Mouse (Mus musculus) G1E (cell line): ENCODE measurements at regions not wholly inside any gene's neighbourhood (a gene's known extent, or its start where the extent isn't known, plus 50 kb on each side); places are given as distances from the start of the nearest gene placed in this dataset.

Experiments
- CTCF ChIP-seq: IDR thresholded peaks from 2 replicates; pipeline ENCODE4 v1.5.1; 2012; ENCODE audit warnings: low read depth, low read length, inconsistent platforms, mixed read lengths
- GATA1 ChIP-seq: IDR thresholded peaks from 2 replicates; pipeline ENCODE4 v1.6.1; 2012; ENCODE audit warnings: borderline replicate concordance, low read length, inconsistent platforms, mixed read lengths

DNA sequence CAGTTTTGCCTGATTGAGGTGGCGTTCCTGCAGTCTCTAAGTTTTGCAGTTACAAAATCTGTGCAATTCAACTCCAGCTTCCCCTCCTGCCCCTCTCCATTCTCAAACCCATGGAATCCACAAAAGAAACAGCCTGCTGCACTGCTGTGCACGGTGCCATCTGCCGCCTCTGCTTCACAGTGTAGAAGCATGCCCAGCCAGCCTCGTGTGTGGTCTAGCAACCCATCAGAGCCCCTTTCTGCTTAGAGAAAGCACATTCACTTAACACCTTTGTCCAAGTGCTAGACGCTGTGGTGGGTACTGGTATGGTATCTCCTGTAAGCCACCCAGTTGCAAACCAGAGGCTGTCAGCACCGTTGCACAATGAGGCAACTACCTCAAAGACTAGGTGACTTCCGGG is 71.3 kb upstream of the Bnc1 start:
- TF ChIP-seq GATA1 (no peak), CTCF (no peak)
